Mouse (Mus musculus) G1E (cell line): ENCODE data around the gene Ubxn11.

Experiments
- CTCF ChIP-seq: IDR thresholded peaks from 2 replicates; pipeline ENCODE4 v1.5.1; 2012; ENCODE audit warnings: low read depth, low read length, inconsistent platforms, mixed read lengths
- GATA1 ChIP-seq: IDR thresholded peaks from 2 replicates; pipeline ENCODE4 v1.6.1; 2012; ENCODE audit warnings: borderline replicate concordance, low read length, inconsistent platforms, mixed read lengths

- TF ChIP-seq CTCF (no peak), GATA1 (no peak)
Observed at GRCm38 (mm10) chr4:134132519-134133095, 30.2 kb downstream of the Ubxn11 start.
